Mouse (Mus musculus) CH12.LX (cell line): Measurements from ENCODE around the gene Ankfn1. TPM values are rescaled to one million over a fixed set of nuclear protein-coding genes. Genes with fewer than 3 reads are reported as not detected.

ENCODE experiments used
- DNase-seq: peaks from one replicate; pipeline ENCODE4 v3.0.0-alpha.2; 2013; ENCODE audit errors: extremely low read depth
- H3K27ac ChIP-seq: 2 replicates; pipeline ENCODE4 v1.5.1; 2012; ENCODE audit warnings: low read depth, mild to moderate bottlenecking, control low read depth, moderate library complexity; ENCODE audit not compliant: insufficient read depth
- H3K27me3 ChIP-seq: replicated peaks from 2 replicates; pipeline ENCODE3; 2012; ENCODE audit warnings: inconsistent platforms
- H3K36me3 ChIP-seq, 2 experiments: replicated peaks in 1 of 2; 2 replicates each; pipeline versions ENCODE3 to v1.6.1; 2012; ENCODE audit warnings: inconsistent platforms in 1 of 2, low read length in 1 of 2, mild to moderate bottlenecking in 1 of 2, mixed read lengths in 1 of 2, moderate library complexity in 1 of 2; ENCODE audit not compliant: control insufficient read depth in 1 of 2, insufficient read depth in 1 of 2
- H3K4me1 ChIP-seq, 2 experiments: 2 replicates each; pipeline ENCODE4 v1.6.1; 2012; ENCODE audit warnings: inconsistent platforms in 1 of 2, moderate library complexity in 1 of 2; ENCODE audit not compliant: insufficient read depth in 2 of 2, control insufficient read depth in 1 of 2
- H3K4me2 ChIP-seq: 2 replicates; pipeline ENCODE4 v1.6.1; 2012; ENCODE audit warnings: low read depth, mild to moderate bottlenecking, control low read depth; ENCODE audit not compliant: poor library complexity, insufficient read depth, severe bottlenecking
- H3K4me3 ChIP-seq, 3 experiments: fragments of 150-350 bp in 1 of 3; sonication (generic) in 1 of 3; replicated peaks in 1 of 3; 2 replicates each; pipeline versions ENCODE3 to v1.5.1; 2011 to 2012; ENCODE audit warnings: low read depth in 2 of 3, low read length in 2 of 3, mild to moderate bottlenecking in 2 of 3, moderate library complexity in 2 of 3, control low read depth in 1 of 3, improper control_type of control experiment in 1 of 3, inconsistent platforms in 1 of 3, mixed read lengths in 1 of 3; ENCODE audit not compliant: poor library complexity in 1 of 3
- H3K79me2 ChIP-seq: replicated peaks from 2 replicates; pipeline ENCODE4 v1.6.1; 2012; ENCODE audit warnings: mild to moderate bottlenecking, moderate library complexity; ENCODE audit not compliant: control insufficient read depth, poor library complexity, insufficient read depth, severe bottlenecking; ENCODE audit errors: extremely low read depth
- H3K9ac ChIP-seq: 2 replicates; pipeline ENCODE4 v1.6.1; 2012; ENCODE audit warnings: low read depth, mild to moderate bottlenecking, control low read depth, moderate library complexity; ENCODE audit not compliant: insufficient read depth
- H3K9me3 ChIP-seq: replicated peaks from 2 replicates; pipeline ENCODE3; 2012; ENCODE audit warnings: low read length, inconsistent platforms, mixed read lengths
- BHLHE40 ChIP-seq: IDR thresholded peaks from 2 replicates; pipeline ENCODE4 v1.6.1; 2011; ENCODE audit warnings: mild to moderate bottlenecking, low read depth, low read length, improper control_type of control experiment
- ELF1 ChIP-seq: IDR thresholded peaks from 2 replicates; pipeline ENCODE4 v1.6.1; 2014; ENCODE audit warnings: low read depth, mild to moderate bottlenecking, inconsistent platforms, low read length, improper control_type of control experiment
- ETS1 ChIP-seq: conservative IDR thresholded peaks from 2 replicates; pipeline ENCODE4 v1.6.1; 2012; ENCODE audit warnings: low read depth, mild to moderate bottlenecking, inconsistent platforms, low read length, improper control_type of control experiment, moderate library complexity
- GABPA ChIP-seq: IDR thresholded peaks from 2 replicates; pipeline ENCODE4 v1.6.1; 2012; ENCODE audit warnings: low read depth, low read length, improper control_type of control experiment, inconsistent platforms; ENCODE audit not compliant: insufficient replicate concordance
- HCFC1 ChIP-seq: IDR thresholded peaks from 2 replicates; pipeline ENCODE4 v1.6.1; 2012; ENCODE audit warnings: low read depth, mild to moderate bottlenecking, inconsistent platforms, low read length, improper control_type of control experiment
- JUND ChIP-seq: conservative IDR thresholded peaks from 2 replicates; pipeline ENCODE4 v1.6.1; 2011; ENCODE audit warnings: low read depth, low read length, improper control_type of control experiment
- MAX ChIP-seq: IDR thresholded peaks from 2 replicates; pipeline ENCODE4 v1.6.1; 2011; ENCODE audit warnings: low read length, improper control_type of control experiment
- MAZ ChIP-seq: IDR thresholded peaks from 2 replicates; pipeline ENCODE4 v1.6.1; 2012; ENCODE audit warnings: low read depth, mild to moderate bottlenecking, inconsistent platforms, low read length, improper control_type of control experiment, moderate library complexity
- MEF2A ChIP-seq: IDR thresholded peaks from 2 replicates; pipeline ENCODE4 v1.6.1; 2014; ENCODE audit warnings: low read depth, mild to moderate bottlenecking, inconsistent platforms, low read length, improper control_type of control experiment, borderline replicate concordance
- MYC ChIP-seq: IDR thresholded peaks from 2 replicates; pipeline ENCODE4 v1.6.1; 2011; ENCODE audit warnings: low read depth, mild to moderate bottlenecking, improper control_type of control experiment, low read length
- NRF1 ChIP-seq: IDR thresholded peaks from 2 replicates; pipeline ENCODE4 v1.6.1; 2014; ENCODE audit warnings: low read depth, mild to moderate bottlenecking, inconsistent platforms, low read length, improper control_type of control experiment, moderate library complexity
- PAX5 ChIP-seq: IDR thresholded peaks from 2 replicates; pipeline ENCODE4 v1.6.1; 2012; ENCODE audit warnings: low read length, inconsistent platforms, mixed read lengths
- POLR2A ChIP-seq: IDR thresholded peaks from 2 replicates; pipeline ENCODE4 v1.6.1; 2011; ENCODE audit warnings: low read depth, mild to moderate bottlenecking, improper control_type of control experiment, low read length
- RAD21 ChIP-seq: IDR thresholded peaks from 2 replicates; pipeline ENCODE4 v1.6.1; 2011; ENCODE audit warnings: low read depth, mild to moderate bottlenecking, low read length, improper control_type of control experiment, moderate library complexity
- TBP ChIP-seq: conservative IDR thresholded peaks from 2 replicates; pipeline ENCODE4 v1.6.1; 2011; ENCODE audit warnings: low read depth, low read length, improper control_type of control experiment
- TCF12 ChIP-seq: IDR thresholded peaks from 2 replicates; pipeline ENCODE4 v1.6.1; 2014; ENCODE audit warnings: low read depth, mild to moderate bottlenecking, inconsistent platforms, low read length, improper control_type of control experiment
- USF2 ChIP-seq: conservative IDR thresholded peaks from 2 replicates; pipeline ENCODE4 v1.6.1; 2011; ENCODE audit warnings: low read depth, low read length, improper control_type of control experiment
- ZC3H11A ChIP-seq: IDR thresholded peaks from 2 replicates; pipeline ENCODE4 v1.6.1; 2012; ENCODE audit warnings: low read depth, mild to moderate bottlenecking, inconsistent platforms, low read length, improper control_type of control experiment
- ZKSCAN1 ChIP-seq: IDR thresholded peaks from 2 replicates; pipeline ENCODE4 v1.6.1; 2012; ENCODE audit warnings: low read depth, inconsistent platforms, low read length, improper control_type of control experiment, borderline replicate concordance
- dilution Hi-C: fragments of 300-500 bp; cut with MboI; formaldehyde crosslinking; loops from 2 replicates; pipeline ENCODE4 v1.14.3; 2020; ENCODE audit warnings: low sequenced_read_pairs; ENCODE audit not compliant: extremely low pct_unique_long_range_greater_than_20kb, extremely low pct_ligation_motif_present
- in situ Hi-C: fragments of 300-500 bp; cut with MboI; formaldehyde crosslinking; loops from 3 replicates; pipeline ENCODE4 v1.14.3; 2019; ENCODE audit warnings: low sequenced_read_pairs, low pct_ligation_motif_present, low pct_unique_long_range_greater_than_20kb, mixed read lengths
- polyA plus RNA-seq: library from polyadenylated mRNA; unstranded; fragments of >175 nt; gene quantifications from 2 replicates; pipeline ENCODE4 v1.2.1, GENCODE M21; 2012; ENCODE audit warnings: low read depth; ENCODE audit not compliant: insufficient read length
- total RNA-seq, 2 experiments: library from RNA; depleted of rRNA; stranded (reverse); fragments of 300-350 nt in 1 of 2; fragments of >200 nt in 1 of 2; gene quantifications; 2 replicates each; pipeline ENCODE4 v1.2.3; 2012 to 2014

The Ankfn1 gene
- total and polyA plus RNA-seq, 3 experiments = not detected

DNA sequence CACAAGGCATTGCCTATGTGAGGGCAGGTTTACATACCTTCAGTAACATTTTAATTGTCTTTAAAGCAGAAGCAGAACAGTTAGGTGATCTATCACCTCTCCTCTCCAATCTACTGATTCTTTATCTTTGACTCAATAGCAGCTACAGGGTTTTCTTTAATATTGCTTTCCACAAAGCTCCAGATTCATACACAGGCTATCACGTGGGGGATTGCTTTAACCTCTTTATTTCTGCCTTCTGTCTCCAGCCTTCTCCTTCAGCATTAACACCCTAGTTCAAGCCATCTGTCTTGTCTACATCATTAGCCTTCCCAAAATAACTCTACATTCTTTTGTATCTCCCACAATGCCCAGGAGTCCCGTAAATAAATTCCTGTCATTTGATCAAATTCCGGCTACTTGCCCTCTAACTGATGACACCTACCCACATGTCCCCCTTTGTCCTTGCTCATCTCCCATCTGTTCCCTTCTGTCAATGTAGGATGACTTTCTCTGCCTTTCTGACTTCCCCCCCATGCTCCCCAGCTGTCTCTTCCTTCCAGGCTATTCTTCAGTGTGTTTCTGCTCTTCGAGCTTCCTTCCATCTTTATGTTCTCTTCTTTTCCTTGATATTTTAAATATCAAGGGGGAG is 249.5 kb downstream of the Ankfn1 start:
- TF ChIP-seq POLR2A = no peak
- no peak for TF ChIP-seq USF2
- no peak for TF ChIP-seq MEF2A
- TF ChIP-seq ZC3H11A = no peak
- no peak for TF ChIP-seq NRF1
- TF ChIP-seq RAD21 = no peak
- TF ChIP-seq, all 38 proteins: peak for 0
- dilution Hi-C loops = no loop called here

DNA sequence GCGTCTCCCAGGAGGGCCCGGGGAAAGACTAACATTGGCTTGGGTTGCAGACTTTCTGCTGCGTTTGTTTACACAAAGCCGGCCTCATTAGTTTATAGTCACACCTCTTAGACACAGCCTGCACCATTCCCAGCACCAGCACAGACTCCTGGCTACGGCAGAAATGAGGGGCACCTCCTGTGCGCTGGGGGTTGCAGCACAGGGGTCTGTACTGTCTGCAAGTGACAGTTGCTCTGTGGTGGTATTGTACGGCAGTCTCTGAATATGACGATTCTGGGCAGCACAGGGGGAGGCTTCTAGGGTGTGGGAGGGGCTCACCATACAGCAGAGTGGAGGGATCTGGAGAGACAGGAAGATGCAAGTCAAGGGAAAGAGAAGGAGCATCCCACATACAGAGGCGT is 262.0 kb downstream of the Ankfn1 start:
- dilution Hi-C loops = no loop called here
- in situ Hi-C loops = no loop called here
- no peak overlapping the region for H3K4me2 ChIP-seq

More for the DNA sequence above, 249.5 kb downstream of the Ankfn1 start:
- Histone ChIP-seq H3K36me3 (no peaks in the 10 kb centered on the region), H3K27ac (no peak overlapping the region), H3K4me3 (no peak overlapping the region), H3K9ac (no peak overlapping the region), H3K9me3 (no peaks in the 10 kb centered on the region), H3K27me3 (no peaks in the 10 kb centered on the region), H3K4me2 (no peak overlapping the region), H3K4me1 (no peaks in the 10 kb centered on the region), H3K79me2 (no peaks in the 10 kb centered on the region)
- DNase-seq = no peak
- in situ Hi-C loops = loop anchor here (25.0 kb wide), 1 partner anchor 634 kb away; no protein-coding TSS in a partner anchor

DNA sequence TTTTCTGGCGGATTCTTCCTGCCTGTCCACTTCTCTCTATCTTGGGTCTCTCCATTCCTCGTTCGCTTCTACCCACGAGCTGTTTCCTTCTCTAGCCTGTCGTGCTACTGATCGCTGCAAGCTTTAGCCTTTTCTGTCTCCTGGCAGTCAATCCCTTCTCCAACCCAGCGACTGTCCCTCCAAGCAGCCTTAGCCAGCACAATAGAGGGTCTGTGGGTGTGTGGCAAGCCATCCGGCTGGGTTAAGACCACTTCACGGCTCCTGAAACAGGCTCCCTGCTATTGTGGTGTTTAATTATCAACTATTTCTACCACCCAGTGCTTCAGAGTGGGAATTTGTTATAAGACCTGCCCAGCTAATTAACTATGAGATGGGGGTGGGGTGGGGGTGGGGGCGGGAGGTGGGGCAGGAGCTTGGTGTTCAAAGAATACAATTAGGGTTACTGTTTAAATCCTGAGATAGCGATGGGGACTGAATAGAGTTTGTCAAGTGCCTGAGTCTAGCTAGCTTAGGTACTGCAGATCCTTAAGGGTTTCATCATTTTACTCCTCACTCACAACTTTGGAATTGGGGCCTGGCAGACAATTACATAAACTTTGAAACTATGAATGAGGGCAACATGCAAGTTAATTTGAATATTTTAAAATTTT is 268.7 kb downstream of the Ankfn1 start:
- Histone ChIP-seq H3K27ac (no peak overlapping the region), H3K9ac (no peak overlapping the region), H3K79me2 (no peaks in the 10 kb centered on the region)
- in situ Hi-C loops = no loop called here
- no peak for TF ChIP-seq HCFC1
- TF ChIP-seq ZKSCAN1 = no peak
- no peak for TF ChIP-seq POLR2A
- TF ChIP-seq GABPA = no peak
- no peak for TF ChIP-seq ETS1
- TF ChIP-seq MAZ = no peak
- TF ChIP-seq ELF1 = no peak
- no peak for TF ChIP-seq PAX5
- TF ChIP-seq BHLHE40 = no peak
- TF ChIP-seq MYC = no peak
- no peak for TF ChIP-seq TCF12
- no peak for TF ChIP-seq TBP
- TF ChIP-seq MAX = no peak
- TF ChIP-seq, all 38 proteins: peak for 0
- dilution Hi-C loops = no loop called here
- no peaks in the 10 kb centered on the region for H3K9me3 ChIP-seq
- H3K4me3 ChIP-seq = no peak overlapping the region
- no peak for DNase-seq
- H3K4me2 ChIP-seq = no peak overlapping the region
- no peaks in the 10 kb centered on the region for H3K4me1 ChIP-seq
- H3K27me3 ChIP-seq = peaks cover 7% of the 10 kb centered on the region
- H3K36me3 ChIP-seq = no peaks in the 10 kb centered on the region

More for the DNA sequence above, 262.0 kb downstream of the Ankfn1 start:
- Histone ChIP-seq H3K36me3 (no peaks in the 10 kb centered on the region), H3K9ac (no peak overlapping the region), H3K9me3 (no peaks in the 10 kb centered on the region), H3K4me1 (no peaks in the 10 kb centered on the region), H3K79me2 (no peaks in the 10 kb centered on the region), H3K27me3 (peaks cover 30% of the 10 kb centered on the region), H3K4me3 (no peak overlapping the region), H3K27ac (no peak overlapping the region)
- TF ChIP-seq TCF12 (no peak), ZKSCAN1 (no peak), JUND (no peak), BHLHE40 (no peak)
- DNase-seq = no peak
